Mouse (Mus musculus) macrophage (primary cell): ENCODE results near the gene Ftl1. TPM values are rescaled to one million over a fixed set of nuclear protein-coding genes. Genes with fewer than 3 reads are reported as not detected.

ENCODE experiments used
- H3K27ac ChIP-seq: fragments of 350-480 bp; formaldehyde crosslinking; 2 replicates; pipeline ENCODE4 v1.9.0; 2021
- H3K36me3 ChIP-seq: fragments of 350-480 bp; formaldehyde crosslinking; 2 replicates; pipeline ENCODE4 v1.9.0; 2021; ENCODE audit errors: inconsistent target
- H3K4me3 ChIP-seq: fragments of 350-480 bp; formaldehyde crosslinking; 2 replicates; pipeline ENCODE4 v1.9.0; 2021; ENCODE audit errors: inconsistent target
- H3K79me2 ChIP-seq: fragments of 350-480 bp; formaldehyde crosslinking; 2 replicates; pipeline ENCODE4 v1.9.0; 2021; ENCODE audit errors: inconsistent target
- WGBS: methylation state at CpG from one replicate; pipeline ENCODE4 v1.1.7; 2026; ENCODE audit warnings: inconsistent platforms; ENCODE audit not compliant: missing documents; 5-methylcytosine and 5-hydroxymethylcytosine counted together
- polyA plus RNA-seq: library from polyadenylated mRNA; stranded (reverse); fragments of 250-400 nt; gene quantifications from 3 replicates; pipeline ENCODE4 v1.2.4, GENCODE M21; 2018; ENCODE audit warnings: inconsistent platforms

Ftl1 gene
- polyA plus RNA-seq, 1 experiment from 2014 or later: 15,351 TPM

- 60% methylated on average over 21 of the region's 23 CpGs for WGBS
- Histone ChIP-seq H3K79me2 (no peaks in the 10 kb centered on the region), H3K4me3 (no peak overlapping the region), H3K27ac (no peak overlapping the region), H3K36me3 (no peaks in the 10 kb centered on the region)
These were observed 8.2 kb downstream of the Ftl1 start for GRCm38 (mm10) chr7:45451344-45451982.

GRCm38 (mm10) chr7:45449974-45450373 lies 9.7 kb downstream of the Ftl1 start:
- WGBS: no CpG with 5 or more reads among the region's 1 CpGs
- Histone ChIP-seq H3K4me3 (no peak overlapping the region), H3K27ac (no peak overlapping the region), H3K79me2 (no peaks in the 10 kb centered on the region), H3K36me3 (no peaks in the 10 kb centered on the region)

DNA sequence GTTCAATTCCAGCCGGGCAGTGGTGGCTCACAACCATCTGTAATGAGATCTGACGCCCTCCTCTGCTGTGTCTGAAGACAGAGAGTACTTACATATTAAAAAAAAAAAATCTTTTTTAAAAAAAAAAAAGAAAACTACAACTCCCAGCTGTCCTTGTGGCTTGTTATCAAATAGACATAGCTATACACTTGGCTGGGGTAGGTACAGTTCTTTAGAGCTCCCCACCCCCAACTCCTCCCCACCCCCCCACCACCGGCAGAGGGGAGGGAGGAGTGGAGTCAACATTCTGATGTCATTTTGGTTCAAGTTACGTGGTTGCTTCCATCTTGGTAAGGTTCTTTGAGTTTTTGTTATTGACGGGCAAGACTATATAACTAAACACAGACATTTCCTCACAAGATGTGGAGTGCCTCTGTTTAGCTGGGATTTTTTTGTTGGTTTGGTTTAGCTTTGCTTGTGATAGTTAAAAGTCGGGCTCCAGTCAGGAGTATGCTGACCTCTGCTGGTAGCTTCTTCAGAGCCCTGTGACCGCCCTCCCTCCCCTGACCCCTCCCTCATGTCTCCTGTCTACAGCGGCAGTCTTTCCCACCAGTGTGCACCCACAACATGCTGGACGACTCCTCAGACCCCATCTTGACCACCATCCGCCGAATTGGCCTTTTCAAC lies 12.2 kb downstream of the Ftl1 start:
- Histone ChIP-seq H3K79me2 (no peaks in the 10 kb centered on the region), H3K36me3 (no peaks in the 10 kb centered on the region), H3K4me3 (no peak overlapping the region), H3K27ac (no peak overlapping the region)
- 68% methylated on average over 11 of the region's 11 CpGs for WGBS

- no peak overlapping the region for H3K4me3 ChIP-seq
- H3K27ac ChIP-seq: no peak overlapping the region
- H3K79me2 ChIP-seq: no peaks in the 10 kb centered on the region
- no peaks in the 10 kb centered on the region for H3K36me3 ChIP-seq
These were observed 13.1 kb downstream of the Ftl1 start for GRCm38 (mm10) chr7:45446589-45446988.

DNA sequence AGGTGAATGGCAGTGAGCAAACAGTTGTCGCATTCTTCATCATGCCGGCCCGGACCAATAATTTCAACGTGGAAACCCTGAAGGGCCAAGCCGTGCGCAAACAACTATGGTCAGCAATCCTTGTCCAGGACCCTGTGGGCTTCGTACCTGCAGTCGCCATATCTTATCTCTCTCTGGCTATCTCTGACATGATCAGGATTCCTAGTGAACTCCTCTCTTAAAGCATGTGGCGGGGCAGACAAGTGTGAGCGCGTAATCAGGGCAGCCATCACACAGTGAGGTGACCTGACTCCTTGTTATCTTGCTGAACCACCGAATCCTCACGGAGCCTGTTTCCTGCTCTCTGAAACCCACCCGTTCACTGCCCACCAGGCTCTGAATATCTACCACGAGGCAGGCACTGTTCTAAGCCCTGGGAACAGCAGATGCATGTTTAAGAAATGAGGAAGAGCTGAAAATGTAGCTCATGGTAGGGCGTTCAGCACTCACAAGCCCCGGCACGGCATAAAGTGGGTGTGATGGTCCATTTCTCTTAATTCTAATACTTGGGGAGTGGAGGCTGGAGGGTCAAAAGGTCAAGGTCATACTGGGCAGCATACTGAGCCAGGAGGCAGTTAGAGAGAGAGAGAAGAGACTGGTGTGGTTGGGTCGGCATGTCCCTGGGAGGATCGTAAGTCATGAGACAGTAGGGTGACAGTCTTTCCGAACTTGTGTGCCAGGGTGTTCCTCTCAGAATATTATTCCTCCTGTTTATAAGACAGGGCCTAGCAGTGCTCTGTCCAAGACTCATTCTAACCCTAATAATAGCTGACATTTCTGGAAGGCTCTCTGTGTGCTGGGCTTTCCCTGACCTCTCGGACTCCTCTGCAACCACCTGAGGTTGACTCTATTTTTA lies 15.9 kb downstream of the Ftl1 start:
- H3K27ac ChIP-seq: no peak overlapping the region
- no peak overlapping the region for H3K4me3 ChIP-seq
- no peaks in the 10 kb centered on the region for H3K36me3 ChIP-seq
- no peaks in the 10 kb centered on the region for H3K79me2 ChIP-seq
- WGBS: 88% methylated on average over 22 of the region's 22 CpGs

DNA sequence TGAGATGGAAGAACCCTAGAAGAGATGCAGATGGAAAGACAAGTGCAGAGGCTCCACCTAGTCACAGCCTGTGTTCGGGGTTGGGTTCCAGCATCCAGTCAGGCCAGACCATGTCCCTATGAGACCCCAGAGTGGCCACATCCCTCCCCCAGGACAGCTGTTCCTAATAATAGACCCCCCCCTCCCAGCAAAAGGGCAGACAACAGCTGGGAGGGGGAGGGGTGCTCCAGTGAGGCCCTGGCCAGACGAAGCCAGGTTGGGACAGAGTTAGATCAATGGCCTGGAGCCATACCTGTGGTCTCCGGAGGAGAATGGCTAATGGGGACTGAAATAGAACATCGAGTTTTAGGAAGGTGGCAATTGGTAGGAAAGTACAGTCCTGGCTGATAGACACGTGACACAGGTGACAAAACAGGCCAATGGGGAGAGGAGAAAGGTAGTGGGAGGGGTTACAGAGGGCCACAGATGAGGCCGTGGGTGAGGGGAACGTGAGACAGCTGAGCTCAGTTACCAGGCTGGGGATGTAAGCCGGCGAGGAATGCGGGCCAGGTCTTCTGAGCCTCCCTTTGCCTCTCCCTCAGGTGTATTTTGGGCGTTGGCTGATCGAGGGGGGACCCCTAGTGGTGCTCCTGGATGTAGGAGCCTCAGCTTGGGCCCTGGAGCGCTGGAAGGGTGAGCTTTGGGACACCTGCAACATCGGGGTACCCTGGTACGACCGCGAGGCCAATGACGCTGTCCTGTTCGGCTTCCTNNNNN lies 22.0 kb downstream of the Ftl1 start, which contains the start of gene Ruvbl2:
Gene Ruvbl2 (minus strand): TSS at position 576 of the 756 bp plus-strand sequence.
- peaks cover 12% of the 10 kb centered on the region for H3K79me2 ChIP-seq
- 81% methylated on average over 19 of the region's 19 CpGs for WGBS
- no peaks in the 10 kb centered on the region for H3K36me3 ChIP-seq
- H3K4me3 ChIP-seq: no peak within 1 kb of the TSS
- H3K27ac ChIP-seq: no peak within 1 kb of the TSS

GRCm38 (mm10) chr7:45437046-45437445 lies 22.6 kb downstream of the Ftl1 start:
- no peak overlapping the region for H3K27ac ChIP-seq
- H3K36me3 ChIP-seq: no peaks in the 10 kb centered on the region
- H3K79me2 ChIP-seq: peaks cover 19% of the 10 kb centered on the region
- no peak overlapping the region for H3K4me3 ChIP-seq
- 87% methylated on average over 6 of the region's 6 CpGs for WGBS

GRCm38 (mm10) chr7:45436444-45436843 lies 23.2 kb downstream of the Ftl1 start:
- Histone ChIP-seq H3K4me3 (no peak overlapping the region), H3K36me3 (no peaks in the 10 kb centered on the region), H3K27ac (no peak overlapping the region), H3K79me2 (peaks cover 25% of the 10 kb centered on the region)
- WGBS: 98% methylated on average over 5 of the region's 5 CpGs

DNA sequence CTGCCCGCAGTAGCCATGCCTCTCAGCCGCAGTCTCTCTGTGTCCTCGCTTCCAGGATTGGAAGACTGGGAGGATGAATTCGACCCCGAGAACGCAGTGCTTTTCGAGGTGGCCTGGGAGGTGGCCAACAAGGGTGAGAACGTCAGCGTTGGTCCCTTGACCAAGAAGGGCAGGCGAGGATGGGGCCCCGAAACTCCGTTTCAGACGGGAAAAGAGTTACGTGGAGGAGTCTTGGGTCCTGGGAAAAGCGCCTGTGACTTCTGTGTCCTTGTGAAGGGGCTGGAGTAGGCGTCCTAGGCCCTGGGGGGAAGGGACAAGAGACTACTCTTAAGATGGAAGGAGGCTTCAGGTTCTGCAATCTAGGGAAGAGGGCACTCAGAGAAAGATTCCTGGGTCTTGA lies 24.6 kb downstream of the Ftl1 start:
- WGBS: 2% methylated on average over 16 of the region's 16 CpGs
- Histone ChIP-seq H3K4me3 (peak overlapping the region; percentile 86), H3K27ac (peak overlapping the region; percentile 57), H3K36me3 (no peaks in the 10 kb centered on the region), H3K79me2 (peaks cover 39% of the 10 kb centered on the region)

GRCm38 (mm10) chr7:45434203-45435015 lies 25.3 kb downstream of the Ftl1 start, which contains the start of gene Gys1:
Gene Gys1, plus strand, starts transcription at chr7:45434844.
- H3K79me2 ChIP-seq: peaks cover 44% of the 10 kb centered on the region
- H3K36me3 ChIP-seq: peaks cover 1% of the 10 kb centered on the region; the same call in 1 of the 2 replicates
- WGBS: under 1% methylated on average over 42 of the region's 45 CpGs
- peak within 1 kb of the TSS; percentile 99 for H3K4me3 ChIP-seq
- peak within 1 kb of the TSS; percentile 68 for H3K27ac ChIP-seq

- peaks cover 44% of the 10 kb centered on the region for H3K79me2 ChIP-seq
- peak overlapping the region; percentile 99 for H3K4me3 ChIP-seq
- H3K27ac ChIP-seq: peak overlapping the region; percentile 68
- 0% methylated on average over 7 of the region's 7 CpGs for WGBS
- H3K36me3 ChIP-seq: peaks cover 7% of the 10 kb centered on the region; the same call in 1 of the 2 replicates
These were observed 25.9 kb downstream of the Ftl1 start for GRCm38 (mm10) chr7:45433835-45434202.

- no peak overlapping the region for H3K27ac ChIP-seq
- peaks cover 20% of the 10 kb centered on the region for H3K79me2 ChIP-seq
- H3K36me3 ChIP-seq: peaks cover 65% of the 10 kb centered on the region; the same call in 1 of the 2 replicates
- 95% methylated on average over 8 of the region's 8 CpGs for WGBS
- no peak overlapping the region for H3K4me3 ChIP-seq
These were observed 33.1 kb downstream of the Ftl1 start for GRCm38 (mm10) chr7:45426556-45426955.

DNA sequence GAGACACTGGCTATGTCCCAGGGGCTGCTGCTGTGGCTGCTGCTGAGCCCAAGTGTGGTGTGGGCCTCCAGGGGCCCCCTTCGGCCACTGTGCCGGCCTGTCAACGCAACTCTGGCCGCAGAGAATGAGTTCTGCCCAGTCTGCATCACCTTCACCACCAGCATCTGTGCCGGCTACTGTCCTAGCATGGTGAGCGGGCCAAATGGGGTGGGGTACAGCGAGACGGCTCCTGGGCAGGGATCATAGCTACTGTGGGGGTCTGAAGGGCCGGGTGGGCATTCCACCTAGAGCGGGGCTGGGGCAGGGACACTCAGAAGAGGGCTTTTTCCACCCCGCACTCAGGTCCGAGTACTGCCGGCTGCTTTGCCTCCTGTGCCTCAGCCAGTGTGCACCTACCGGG lies 38.5 kb downstream of the Ftl1 start:
- H3K79me2 ChIP-seq: no peaks in the 10 kb centered on the region
- 99% methylated on average over 14 of the region's 14 CpGs for WGBS
- H3K27ac ChIP-seq: no peak overlapping the region
- H3K36me3 ChIP-seq: peaks cover 42% of the 10 kb centered on the region; the same call in 1 of the 2 replicates
- H3K4me3 ChIP-seq: no peak overlapping the region

DNA sequence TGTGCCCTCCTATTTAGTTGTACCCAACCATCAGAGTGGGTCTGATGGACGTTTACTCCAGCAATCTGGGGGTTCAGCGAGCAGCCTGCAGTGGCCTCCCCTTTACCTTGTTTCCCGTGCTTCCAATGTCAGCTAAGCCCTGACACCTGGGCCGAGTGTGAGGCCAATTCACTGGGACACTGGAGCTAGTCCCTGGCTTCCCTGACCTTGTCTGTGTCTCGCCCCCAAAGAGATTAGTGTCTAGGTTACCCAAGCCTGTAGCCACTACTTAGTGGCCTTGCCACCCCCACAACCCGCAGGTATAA lies 39.1 kb downstream of the Ftl1 start, which contains the start of gene Lhb:
Gene Lhb (plus strand): TSS at position 206 of the 305 bp plus-strand sequence.
- WGBS: 89% methylated on average over 6 of the region's 6 CpGs
- Histone ChIP-seq H3K36me3 (peaks cover 41% of the 10 kb centered on the region; the same call in 1 of the 2 replicates), H3K27ac (no peak within 1 kb of the TSS), H3K79me2 (no peaks in the 10 kb centered on the region), H3K4me3 (no peak within 1 kb of the TSS)
